Mouse (Mus musculus) left cerebral cortex, adult 9 months (tissue): ENCODE data around the gene Bhlhe40.
A peak's percentile ranks its signal among the peaks of the same experiment; 100 is the strongest.

ENCODE experiments used
- DNase-seq, 2 experiments: peaks; one replicate each; pipeline ENCODE4 v3.0.0; 2022; ENCODE audit warnings: low spot score in 2 of 2

The Bhlhe40 gene

DNA sequence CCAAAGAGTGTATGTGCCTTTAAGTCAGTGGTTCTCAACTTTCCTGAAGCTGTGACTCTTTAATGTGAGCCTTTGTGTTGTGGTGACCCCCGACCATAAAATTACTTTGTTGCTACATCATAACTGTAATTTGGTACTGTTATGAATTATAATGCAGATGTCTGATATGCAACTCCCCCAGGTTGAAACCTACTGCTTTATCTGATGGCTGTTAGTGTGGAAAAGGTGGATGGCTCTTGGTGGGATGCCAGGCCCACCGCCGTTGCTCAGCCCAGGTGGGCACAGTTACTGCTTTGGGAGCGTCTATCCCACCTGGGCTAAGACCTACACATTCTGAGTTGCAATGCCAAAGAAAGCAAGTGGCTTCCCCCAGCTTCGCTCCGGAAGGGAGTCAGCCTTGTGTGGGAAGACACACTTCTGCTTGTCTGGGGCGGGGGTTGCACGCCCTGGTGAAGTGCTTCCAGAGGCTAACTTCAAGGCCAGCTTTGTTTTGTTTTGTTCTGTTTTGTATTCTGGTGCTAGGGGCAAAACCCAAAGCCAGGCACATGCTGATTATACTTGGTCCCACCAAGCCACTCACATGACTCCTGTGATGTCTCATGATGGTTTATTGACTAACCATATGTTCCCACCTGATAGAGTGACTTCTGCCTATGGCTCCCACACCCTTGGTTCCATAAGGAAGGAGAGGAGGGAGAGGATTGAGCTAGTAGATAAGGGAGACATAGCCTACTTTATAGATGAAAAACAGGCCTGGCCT lies 34.7 kb downstream of the Bhlhe40 start:
- DNase-seq, result peak in 1 of 2 experiments; percentile 24

DNA sequence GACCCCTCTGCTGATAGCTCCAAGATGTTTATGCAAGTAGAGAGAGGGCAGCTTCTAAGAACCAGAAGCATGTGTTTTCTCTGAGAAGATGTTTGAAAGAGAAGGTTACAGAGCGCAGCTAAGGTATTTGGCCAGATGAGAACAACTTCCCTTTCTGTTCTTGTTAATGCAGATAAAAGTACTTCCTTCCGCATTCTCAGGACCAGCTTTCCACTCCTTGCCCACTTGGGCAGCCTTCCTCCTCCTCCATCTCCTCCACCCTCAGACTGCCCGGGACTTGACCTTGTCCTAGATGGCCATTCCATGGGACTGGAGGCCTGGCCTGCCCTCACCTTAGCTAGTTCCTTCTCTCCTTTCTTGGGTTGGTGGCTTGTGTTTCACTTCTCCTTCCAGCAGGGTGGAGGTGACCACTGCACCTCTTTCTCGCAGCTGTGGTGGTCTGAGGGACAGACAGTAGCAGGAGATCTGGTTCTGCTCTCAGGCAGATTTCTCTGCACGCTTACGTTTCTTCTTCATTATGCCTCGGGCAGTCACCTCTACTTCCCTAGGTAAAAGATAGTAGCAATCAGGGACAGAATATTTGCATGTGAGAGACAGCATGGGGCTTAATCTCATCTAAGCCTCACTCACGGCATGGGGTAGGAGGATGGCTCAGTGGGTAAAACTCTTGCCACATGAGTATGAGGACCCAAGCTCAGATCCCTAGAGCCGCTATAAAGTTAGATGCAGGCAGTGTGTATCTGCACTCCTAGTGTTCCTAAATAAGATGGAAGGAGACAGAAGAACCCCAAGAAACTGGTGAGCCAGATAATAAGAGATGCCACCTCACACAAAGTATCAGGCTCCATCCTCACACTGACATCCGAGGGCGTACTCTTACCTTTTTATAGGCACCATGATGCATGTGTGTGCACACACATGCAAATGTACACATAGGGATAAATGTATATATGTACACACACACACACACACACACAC lies 35.7 kb downstream of the Bhlhe40 start:
- DNase-seq, result no peak

DNA sequence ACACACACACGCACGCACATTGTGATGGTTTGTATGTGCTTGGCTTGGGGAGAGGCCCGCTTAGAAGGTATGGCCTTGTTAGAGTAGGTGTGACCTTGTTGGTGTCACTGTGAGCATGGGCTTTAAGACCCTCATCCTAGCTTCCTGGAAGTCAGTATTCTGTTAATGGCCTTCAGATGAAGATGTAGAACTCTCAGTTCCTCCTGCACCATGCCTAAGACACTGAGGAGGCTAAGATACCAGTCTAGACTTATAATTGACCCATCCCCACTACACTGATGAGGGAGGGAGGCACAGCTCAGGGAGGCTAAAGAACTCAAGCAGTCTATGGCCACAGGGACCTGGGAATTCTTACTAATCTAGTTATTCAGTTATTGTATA lies 36.4 kb downstream of the Bhlhe40 start:
- DNase-seq, result no peak

DNA sequence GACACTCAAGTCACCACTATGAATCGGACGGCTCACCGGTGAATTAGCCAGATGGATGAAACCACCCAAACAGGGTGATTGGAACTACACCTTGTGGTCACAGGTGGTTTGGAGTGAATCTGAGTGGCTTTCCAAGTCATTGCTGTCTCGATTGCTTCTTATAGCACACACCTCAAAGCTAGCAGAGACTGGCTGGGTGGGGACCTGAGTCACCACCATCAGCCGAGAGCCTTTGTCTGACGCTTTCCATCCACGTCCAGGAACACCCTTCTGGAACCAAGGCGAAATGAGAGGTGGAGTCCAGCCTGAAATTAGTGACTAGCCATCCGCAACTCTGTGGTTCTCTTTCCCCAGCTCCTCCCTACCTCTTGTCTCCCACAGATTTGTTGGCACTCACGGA lies 36.9 kb downstream of the Bhlhe40 start:
- DNase-seq, result no peak

DNA sequence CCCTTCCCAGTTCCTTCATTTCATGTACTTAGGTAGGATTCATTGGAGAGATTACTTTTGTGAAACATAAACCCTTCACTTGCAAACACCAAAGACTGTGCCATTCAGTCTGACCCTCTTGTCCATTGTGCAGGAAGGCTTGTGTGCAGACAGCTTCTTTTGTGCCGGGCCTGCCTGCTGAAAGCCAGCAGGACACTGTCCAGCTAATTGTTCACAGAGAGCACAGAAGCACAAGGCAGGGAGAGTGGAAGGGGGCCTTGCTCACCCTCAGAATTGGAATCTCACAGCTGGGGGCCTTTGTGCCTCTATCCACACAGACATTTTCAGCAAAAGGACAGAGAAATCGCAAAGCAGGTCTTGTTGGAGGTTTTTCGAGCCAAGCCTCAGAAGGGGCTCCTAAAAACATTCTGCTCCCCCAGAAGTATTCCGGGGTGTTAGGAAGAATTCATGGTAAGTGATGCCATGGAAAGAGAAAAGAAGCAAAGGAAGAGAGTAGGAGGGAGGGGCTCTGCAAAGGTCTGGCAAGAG lies 38.0 kb downstream of the Bhlhe40 start:
- no peak for DNase-seq

DNA sequence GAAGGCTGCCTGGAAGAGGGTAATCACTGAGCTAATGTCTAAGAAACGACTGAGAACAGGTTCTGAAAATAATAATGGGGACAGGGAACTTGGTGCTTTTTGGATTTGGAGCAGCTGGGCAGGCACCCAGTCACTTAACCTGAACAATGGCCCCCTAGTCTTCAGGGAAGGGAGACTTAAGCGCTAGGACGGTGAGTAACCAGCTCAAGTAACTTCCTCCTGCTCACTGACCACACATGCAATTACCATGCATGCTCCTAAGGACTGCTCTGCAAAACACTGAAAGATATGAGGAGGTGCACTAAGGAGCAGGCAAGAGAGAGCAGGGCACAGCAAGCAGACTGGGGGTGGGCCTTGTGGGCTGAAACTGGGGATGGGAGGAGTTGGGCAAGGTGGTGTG lies 39.2 kb downstream of the Bhlhe40 start:
- no peak for DNase-seq

DNA sequence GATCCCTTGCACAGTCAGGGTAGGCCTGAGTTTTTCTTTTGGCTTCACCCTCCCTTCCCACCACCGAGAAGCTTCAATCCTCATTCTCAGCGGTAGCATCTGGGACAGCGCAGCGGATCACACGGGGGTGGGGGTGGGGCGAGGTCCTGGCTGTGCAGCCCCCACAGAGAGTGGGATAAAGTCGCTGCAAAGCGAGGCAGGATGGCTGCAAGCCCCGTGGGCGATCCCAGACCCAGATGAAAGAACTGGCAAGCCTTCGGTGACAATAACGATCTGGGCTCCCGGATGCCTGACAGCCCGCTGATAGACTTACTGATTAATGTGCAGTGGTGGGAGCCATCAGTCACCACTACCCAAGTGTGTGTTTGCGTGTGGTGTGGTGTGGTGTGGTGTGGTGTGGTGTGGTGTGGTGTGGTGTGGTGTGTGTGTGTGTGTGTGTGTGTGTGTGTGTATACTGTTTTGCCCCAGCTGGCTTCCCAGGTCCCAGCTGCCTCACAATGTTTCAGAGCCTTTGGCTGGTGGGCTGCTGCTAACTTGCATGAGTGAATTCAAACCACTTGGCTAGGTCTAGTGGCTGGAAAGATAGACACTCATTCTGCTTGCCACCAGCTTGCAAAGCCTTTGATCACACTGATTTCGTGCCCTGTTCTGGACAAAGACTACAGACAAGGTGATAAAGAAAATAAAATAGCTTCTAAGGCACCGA lies 40.4 kb downstream of the Bhlhe40 start:
- DNase-seq, result no peak

DNA sequence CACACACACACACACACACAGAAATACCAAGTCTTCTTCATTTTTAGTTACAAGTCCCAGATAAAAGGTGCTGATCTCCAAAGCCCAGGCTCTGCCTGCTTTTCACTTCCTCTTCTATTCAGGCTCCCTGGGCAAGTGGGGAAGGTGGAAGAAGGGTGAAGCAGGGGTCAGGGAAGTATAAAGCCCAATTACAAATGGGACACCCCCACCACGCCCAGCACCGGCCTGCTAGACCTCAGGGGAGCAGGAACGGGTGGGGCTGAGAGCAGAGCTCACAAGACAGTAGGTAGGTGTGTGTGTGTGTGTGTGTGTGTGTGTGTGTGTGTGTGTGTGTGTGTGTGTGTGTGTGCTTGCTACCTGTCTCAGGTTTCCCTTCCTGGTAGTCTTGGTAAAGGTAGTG lies 42.2 kb downstream of the Bhlhe40 start:
- DNase-seq, result no peak

DNA sequence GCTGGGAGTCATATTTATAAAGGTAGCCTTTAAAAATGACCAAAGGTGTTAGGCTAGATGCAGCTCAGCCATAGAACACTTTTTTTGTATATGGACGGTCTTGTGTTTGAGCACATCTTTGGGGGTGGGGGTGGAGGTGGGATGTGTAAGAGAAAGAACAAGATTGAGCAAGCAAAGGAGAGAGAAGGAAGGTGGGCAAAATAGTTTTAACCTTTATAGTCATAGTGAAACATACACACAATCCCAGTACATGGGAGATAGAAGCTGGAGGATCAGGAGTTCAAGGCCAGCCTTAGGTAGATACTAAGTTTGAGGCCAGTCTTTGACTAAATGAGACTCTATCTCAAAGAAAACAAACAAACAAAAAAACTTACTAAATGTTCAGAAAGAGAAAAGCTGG lies 42.7 kb downstream of the Bhlhe40 start:
- no peak for DNase-seq

DNA sequence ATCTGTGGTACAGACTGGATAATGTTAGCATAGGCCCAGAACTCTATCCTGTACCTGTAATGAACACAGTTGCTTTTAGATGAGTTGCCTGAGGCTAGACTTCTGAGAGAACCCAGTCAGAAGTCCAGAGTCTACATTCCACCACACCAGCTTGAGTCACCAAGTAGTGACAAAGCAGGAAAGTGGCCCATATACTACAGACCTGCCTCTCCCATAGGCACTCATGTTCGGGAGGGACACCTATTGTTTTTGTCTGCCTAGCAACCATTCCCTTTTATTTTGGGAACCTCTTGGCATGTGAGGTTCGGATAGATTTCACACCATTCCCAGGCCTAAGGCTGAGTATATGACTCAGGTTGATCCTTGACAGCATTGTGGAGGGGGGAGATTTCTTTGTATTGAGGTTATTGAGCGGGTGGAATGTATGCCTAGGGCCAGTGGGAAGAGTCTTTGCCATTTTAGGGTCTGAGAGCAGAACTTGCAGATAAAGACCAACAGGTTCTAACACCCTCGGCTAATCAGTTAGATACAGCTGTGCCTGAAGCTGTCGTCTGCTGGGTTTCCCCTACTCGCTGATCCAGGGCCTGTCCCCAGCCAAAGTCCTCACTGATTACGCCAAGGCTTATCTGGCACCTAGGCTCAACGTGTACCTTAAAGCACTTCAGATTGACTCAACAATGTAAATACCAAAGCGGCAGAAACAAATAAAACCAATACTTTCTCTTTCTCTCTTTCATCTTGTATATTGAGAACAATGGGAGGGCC lies 44.1 kb downstream of the Bhlhe40 start:
- no peak for DNase-seq

DNA sequence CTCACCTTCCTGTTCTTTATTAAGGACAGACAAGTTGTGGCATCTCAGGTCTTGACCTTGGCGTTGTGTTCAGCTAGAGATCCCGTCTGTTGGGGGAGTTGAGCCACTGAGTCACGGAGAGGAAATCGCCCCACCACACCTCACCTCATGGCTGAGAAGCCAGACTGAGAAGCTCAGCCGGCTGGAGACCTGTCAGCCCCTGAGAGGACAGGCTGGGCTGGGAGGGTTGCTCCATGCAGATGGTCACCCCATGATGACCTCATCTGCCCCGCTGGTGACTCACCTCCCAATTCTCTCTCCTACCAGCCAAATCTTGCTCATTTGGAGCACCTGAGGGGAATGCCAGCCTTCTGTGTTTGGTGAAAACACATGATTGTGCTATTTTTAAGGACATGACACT lies 45.5 kb downstream of the Bhlhe40 start:
- no peak for DNase-seq

DNA sequence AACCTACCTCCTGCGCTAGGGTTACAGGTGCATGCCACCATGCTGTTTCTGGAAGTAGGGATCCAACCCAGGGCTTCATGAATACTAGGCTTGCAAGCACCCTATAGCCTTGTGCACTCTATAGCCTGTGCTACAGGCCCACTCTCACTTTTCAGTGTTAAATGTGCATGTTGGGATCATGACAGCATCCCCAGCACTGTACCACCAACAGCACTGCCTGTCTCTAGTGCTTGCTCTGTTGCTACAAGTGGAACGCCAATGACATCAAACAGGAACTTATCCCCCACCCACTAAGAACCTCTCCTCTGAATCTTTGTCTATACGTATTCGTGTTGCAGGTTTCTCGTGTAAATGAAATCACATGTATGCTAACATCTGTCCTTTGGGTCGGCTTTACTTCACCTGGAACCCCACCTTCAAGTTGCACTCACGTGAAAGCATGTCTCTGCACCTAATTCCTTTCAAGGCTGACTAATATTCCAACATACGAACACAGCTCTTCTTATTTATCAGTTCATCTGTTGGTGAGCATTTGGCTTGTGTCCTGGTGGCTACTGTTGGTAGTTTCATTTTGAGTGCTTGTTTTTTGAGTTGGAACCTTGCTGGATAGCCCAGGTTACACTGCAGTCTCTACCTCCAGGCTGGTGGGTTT lies 46.7 kb downstream of the Bhlhe40 start:
- no peak for DNase-seq

DNA sequence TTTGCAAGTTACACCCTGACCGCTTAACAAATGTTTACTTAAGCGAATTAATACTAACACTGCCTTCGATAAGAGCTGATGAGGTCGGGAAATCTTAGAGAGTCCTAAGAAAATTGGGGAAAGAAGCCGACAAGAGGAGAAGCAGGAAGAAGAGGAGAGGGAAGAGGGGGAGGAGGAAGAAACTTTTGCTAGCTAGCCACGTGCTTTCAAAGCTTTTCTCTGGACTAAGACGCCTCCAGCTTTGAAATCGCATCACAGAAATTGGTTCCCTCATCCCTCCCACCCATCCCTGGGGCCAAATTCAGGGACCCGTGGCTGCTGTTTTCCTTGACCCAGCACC lies 48.7 kb downstream of the Bhlhe40 start:
- DNase-seq, result no peak

DNA sequence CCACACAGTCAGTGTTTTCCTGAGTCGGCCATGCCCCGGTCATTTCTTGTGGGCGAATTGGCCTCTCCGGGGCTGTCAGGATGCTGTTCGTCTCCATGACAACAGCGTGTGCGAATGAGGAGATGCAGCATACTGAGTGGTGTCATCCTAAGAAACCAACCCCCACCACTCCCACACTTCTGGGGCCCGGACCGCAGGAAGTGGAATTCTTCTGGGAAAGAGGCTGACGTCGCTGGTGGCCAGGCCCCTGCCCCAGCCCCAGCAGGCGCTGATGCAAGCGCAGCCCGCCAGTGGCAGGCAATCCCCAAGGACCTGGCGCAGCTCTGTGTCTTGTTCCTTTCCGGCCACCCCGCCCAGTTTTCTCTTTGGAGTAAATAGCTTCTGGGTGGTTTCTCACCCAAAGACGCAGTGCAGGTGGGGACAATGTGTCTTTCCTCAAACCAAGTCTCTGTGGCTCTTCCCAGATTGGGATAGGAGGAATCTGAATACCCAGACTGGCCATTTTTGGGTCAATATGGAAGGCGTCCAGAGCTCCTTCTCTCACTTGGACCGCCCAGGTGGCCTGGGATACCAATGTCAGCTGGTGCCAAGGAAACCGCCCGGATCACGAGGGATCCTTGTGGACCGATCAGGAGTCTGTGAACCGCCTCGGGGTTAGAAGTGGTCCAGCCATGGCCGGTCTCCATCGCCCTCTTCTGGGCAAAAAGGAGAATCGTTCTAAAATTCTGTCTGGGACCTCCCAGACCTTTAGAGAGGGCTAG lies 49.2 kb downstream of the Bhlhe40 start:
- DNase-seq, result peak; percentile 63 to 82

DNA sequence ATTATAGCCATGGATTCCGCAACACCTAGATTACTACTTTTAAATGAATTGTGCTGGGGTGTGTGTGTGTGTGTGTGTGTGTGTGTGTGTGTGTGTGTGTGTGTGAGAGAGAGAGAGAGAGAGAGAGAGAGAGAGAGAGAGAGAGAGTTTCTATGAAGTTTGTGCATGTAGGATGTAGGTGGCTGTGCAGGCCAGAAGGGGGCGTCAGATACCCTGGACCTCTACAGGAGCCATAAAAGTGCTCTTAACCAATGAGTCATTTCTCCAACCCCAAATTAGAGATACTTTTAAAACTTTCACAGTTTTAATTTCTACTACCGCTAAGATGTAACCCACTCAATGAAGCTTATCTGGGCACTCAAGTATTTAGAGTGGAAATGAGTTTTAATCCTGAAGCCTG lies 50.2 kb downstream of the Bhlhe40 start:
- DNase-seq, result no peak

DNA sequence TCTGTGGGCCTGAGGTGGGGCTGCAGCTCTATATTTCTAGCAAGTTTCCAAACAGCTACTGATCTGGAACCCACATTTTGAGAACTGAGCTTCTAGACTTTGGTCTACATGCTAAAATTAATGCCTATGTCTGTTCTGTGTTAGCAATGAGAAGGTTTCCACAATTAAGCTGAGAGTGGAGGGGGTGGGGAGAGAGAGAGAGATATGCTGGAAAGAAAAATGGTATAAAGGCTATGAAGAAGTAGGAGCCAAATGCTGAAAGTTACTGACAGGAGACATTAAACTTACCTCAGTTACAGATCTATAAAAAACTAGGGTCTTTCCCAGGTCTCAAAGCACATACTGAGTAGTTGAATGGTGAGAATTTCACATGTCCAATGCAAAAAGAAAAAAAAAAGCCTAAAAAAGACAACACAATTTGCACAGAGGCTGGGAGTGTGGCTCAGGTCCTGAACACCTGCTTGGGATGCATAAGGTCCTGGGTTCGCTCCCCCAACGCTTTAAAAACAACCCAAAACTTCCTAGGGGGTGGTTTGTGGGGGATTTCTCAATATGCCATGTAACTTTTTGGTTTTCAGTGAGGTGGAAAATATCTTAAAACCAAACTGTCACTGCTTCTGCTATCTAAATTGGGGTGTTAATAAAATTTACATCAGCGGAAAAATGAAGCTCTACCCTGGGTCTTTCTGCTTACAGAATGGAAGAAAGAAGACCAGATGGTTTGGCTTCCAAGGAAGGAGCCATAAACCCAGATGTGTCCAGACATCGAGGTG lies 50.9 kb downstream of the Bhlhe40 start:
- no peak for DNase-seq

DNA sequence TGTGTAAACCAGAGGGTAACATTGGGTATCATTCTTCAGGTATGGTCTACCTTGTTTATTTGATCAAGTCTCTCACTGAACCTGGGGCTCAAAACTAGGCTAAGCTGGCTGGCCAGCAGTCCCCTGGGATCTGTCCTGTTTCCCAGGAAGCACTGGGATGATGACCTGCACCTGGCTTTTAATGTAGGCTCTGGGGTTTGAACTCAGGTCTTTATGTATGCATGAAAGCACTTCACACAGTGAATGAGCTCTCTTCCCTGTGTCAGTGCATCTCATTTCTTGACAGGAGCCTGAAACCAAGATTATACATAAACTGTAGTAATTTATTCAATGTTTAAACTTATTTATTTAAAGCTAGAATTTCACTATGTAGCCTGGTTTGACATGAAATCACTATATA lies 51.7 kb downstream of the Bhlhe40 start:
- DNase-seq, result no peak

DNA sequence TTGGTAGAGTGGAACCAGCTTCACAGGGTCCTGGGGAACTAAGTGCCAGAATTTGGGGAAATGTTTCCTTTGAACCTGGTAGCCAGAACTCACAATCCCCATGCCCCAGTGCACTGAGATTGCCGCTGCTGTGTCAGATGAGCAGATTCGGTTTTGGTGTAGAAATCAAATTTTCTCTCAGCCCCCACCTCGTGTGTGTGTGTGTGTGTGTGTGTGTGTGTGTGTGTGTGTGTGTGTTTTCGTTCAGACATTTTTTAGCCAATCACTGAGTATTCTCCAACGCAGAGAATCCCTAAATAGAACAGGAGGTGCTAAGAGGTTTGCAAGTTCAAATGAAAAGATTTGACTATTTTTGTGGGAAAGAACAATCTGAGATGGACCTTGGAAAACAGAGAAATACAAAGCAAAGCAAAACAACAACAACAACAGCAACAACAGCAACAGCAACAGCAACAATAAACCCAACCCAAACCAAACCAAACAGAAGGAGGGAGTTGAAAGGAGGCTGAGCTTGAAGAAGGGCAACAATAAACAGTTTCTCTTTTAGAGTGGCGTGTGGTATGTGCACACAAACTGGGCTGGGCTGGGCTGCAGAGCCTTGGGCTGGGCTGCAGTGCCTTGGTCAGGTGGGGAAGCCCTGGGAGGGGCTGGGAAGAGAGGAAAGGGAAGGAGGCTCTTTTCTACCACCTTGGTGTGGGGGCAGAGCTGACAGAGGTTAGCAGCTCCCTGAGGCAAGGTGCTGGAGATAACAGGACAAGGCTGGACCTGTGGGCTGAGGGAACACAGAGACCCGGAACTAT lies 52.9 kb downstream of the Bhlhe40 start:
- no peak for DNase-seq
